Mouse (Mus musculus) heart, embryonic 13.5 days (tissue): ENCODE measurements around the gene Asb16. TPM values are rescaled to one million over a fixed set of nuclear protein-coding genes. Genes with fewer than 3 reads are reported as not detected.

Experiments used
- ATAC-seq: fragments of 200-750 bp; cut with Nextera tagmentation; 2 replicates; pipeline ENCODE4 v1.8.0; 2017; ENCODE audit warnings: moderate TSS enrichment; ENCODE audit not compliant: insufficient number of reproducible peaks, low FRiP score, low TSS enrichment; ENCODE audit errors: extremely low read depth
- H3K27ac ChIP-seq: fragments of 300-500 bp; sonication (generic); replicated peaks from 2 replicates; pipeline ENCODE4 v1.5.1; 2015; ENCODE audit warnings: moderate library complexity, mild to moderate bottlenecking, inconsistent platforms
- H3K27me3 ChIP-seq: fragments of 300-500 bp; sonication (generic); replicated peaks from 2 replicates; pipeline ENCODE4 v1.6.1; 2015; ENCODE audit warnings: mild to moderate bottlenecking, inconsistent platforms
- H3K36me3 ChIP-seq: fragments of 300-500 bp; sonication (generic); 2 replicates; pipeline ENCODE4 v1.6.1; 2015; ENCODE audit warnings: mild to moderate bottlenecking, inconsistent platforms
- H3K4me1 ChIP-seq: fragments of 300-500 bp; sonication (generic); 2 replicates; pipeline ENCODE4 v1.6.1; 2015; ENCODE audit warnings: inconsistent platforms
- H3K4me2 ChIP-seq: fragments of 300-500 bp; sonication (generic); 2 replicates; pipeline ENCODE4 v1.6.1; 2015; ENCODE audit warnings: inconsistent platforms, mild to moderate bottlenecking, moderate library complexity
- H3K4me3 ChIP-seq: fragments of 300-500 bp; sonication (generic); 2 replicates; pipeline ENCODE4 v1.5.1; 2015; ENCODE audit warnings: moderate library complexity, mild to moderate bottlenecking, inconsistent platforms
- H3K9ac ChIP-seq: fragments of 300-500 bp; sonication (generic); 2 replicates; pipeline ENCODE4 v1.6.1; 2015; ENCODE audit warnings: inconsistent platforms, mild to moderate bottlenecking, moderate library complexity
- H3K9me3 ChIP-seq: fragments of 300-500 bp; sonication (generic); 2 replicates; pipeline ENCODE4 v1.6.1; 2016; ENCODE audit warnings: inconsistent platforms
- WGBS: fragments of 180-500 bp; shearing (Covaris S2); methylation state at CpG from one replicate; pipeline ENCODE4 v1.1.7; 2015; ENCODE audit warnings: mixed read lengths; 5-methylcytosine and 5-hydroxymethylcytosine counted together
- microRNA-seq: library from miRNA; unstranded; fragments of <30 nt; microRNA quantifications from one replicate; pipeline ENCODE4, GENCODE M21; 2016
- polyA plus RNA-seq: library from polyadenylated mRNA; unstranded; fragments of >200 nt; fragmentation: Nextera tagmentation; extraction: Ambion mirVana; gene quantifications from 2 replicates; pipeline ENCODE4 v1.2.1, GENCODE M21; 2015

Gene Asb16
- polyA plus RNA-seq, 1 experiment from 2014 or later, result 0.09 TPM

DNA sequence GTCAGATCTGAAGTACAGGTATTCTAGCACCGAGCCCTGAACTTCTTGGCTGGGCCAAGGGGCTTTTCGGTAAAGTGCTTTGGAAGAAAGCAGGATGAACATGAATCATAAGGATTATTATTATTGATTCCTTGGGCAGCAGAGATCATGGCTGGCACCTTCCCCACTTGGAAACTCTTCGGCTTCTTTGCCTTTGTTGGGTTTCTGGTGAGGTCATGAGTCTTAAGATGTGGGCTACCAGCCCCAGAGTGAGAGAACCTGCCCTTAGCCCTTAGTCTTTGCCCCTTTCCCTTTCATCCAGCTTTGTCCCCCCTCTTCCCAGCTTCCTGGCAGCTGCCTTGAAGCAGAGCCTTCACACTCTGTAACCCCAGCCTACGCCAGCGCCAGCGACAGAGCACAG is 53.4 kb downstream of the Asb16 start:
- WGBS, result 65% methylated on average over 6 of the region's 6 CpGs
- Histone ChIP-seq H3K9me3 (no peaks in the 10 kb centered on the region), H3K36me3 (no peaks in the 10 kb centered on the region), H3K4me3 (no peak overlapping the region), H3K27me3 (0 out of 2 replicates have a peak, but pooled peaks cover 8% of the 10 kb centered on the region), H3K4me2 (no peak overlapping the region), H3K27ac (no peak overlapping the region), H3K9ac (no peak overlapping the region), H3K4me1 (peaks cover 10% of the 10 kb centered on the region)
- no peak for ATAC-seq

- no peak overlapping the region for H3K27ac ChIP-seq
- 0 out of 2 replicates have a peak, but pooled peaks cover 8% of the 10 kb centered on the region for H3K27me3 ChIP-seq
- 72% methylated on average over 1 of the region's 1 CpGs for WGBS
- H3K4me1 ChIP-seq, result peaks cover 10% of the 10 kb centered on the region
- H3K9me3 ChIP-seq, result no peaks in the 10 kb centered on the region
- H3K4me3 ChIP-seq, result no peak overlapping the region
- no peaks in the 10 kb centered on the region for H3K36me3 ChIP-seq
- ATAC-seq, result no peak
- H3K9ac ChIP-seq, result no peak overlapping the region
- no peak overlapping the region for H3K4me2 ChIP-seq
Observed at GRCm38 (mm10) chr11:102323516-102323915, 55.0 kb downstream of the Asb16 start.

DNA sequence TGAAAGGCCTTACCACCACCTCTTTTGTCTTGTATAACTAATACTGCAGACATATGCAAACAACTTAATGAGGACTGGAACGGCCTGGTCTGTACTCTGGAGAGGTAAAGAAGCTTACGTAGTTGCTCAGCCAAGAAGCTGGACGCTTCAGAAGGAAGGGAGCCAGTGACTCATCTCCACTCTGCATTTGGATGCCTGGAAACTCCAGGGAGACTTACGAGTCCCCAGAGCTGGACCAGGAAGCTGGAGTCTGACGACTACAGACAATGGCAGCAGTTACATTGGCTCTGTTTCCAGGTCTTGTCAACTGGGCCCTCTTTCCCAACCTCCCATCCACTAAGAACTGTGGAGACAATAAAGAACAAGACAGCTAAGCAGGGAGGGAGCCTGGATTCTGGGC is 58.7 kb downstream of the Asb16 start:
- no peak for ATAC-seq
- Histone ChIP-seq H3K4me3 (no peak overlapping the region), H3K27ac (no peak overlapping the region), H3K9me3 (no peaks in the 10 kb centered on the region), H3K36me3 (no peaks in the 10 kb centered on the region), H3K9ac (no peak overlapping the region), H3K27me3 (0 out of 2 replicates have a peak, but pooled peaks cover 5% of the 10 kb centered on the region), H3K4me2 (no peak overlapping the region), H3K4me1 (no peaks in the 10 kb centered on the region)
- WGBS, result 56% methylated on average over 5 of the region's 5 CpGs

GRCm38 (mm10) chr11:102327839-102328238 is 59.3 kb downstream of the Asb16 start:
- Histone ChIP-seq H3K4me3 (no peak overlapping the region), H3K27me3 (0 out of 2 replicates have a peak, but pooled peaks cover 5% of the 10 kb centered on the region), H3K36me3 (no peaks in the 10 kb centered on the region), H3K27ac (no peak overlapping the region), H3K9me3 (no peaks in the 10 kb centered on the region), H3K4me2 (no peak overlapping the region), H3K9ac (no peak overlapping the region), H3K4me1 (no peaks in the 10 kb centered on the region)
- WGBS, result 64% methylated on average over 7 of the region's 7 CpGs
- ATAC-seq, result no peak

Small RNA genes lying within 50 kb of the gene (microRNA-seq; reads per million reads assigned to microRNA genes)
- gene Mir8101, result 1.8 reads per million

Other genes with a start within 250 kb of the Asb16 start
- 2.9 and 3.8 TPM in 2 replicates for gene Mpp3, start 240.3 kb upstream of the Asb16 start, polyA plus RNA-seq
- gene Cd300lg, start 227.2 kb upstream of the Asb16 start, polyA plus RNA-seq, result 2.7 and 2.9 TPM in 2 replicates
- gene Mpp2, start 180.2 kb upstream of the Asb16 start, polyA plus RNA-seq, result 10.6 and 11.0 TPM in 2 replicates
- not detected in 2 replicates for gene Ppy, start 167.4 kb upstream of the Asb16 start, polyA plus RNA-seq
- 1.2 TPM in 1 of 2 replicates, not detected in the other for gene Pyy, start 160.9 kb upstream of the Asb16 start, polyA plus RNA-seq
- 0.33 TPM in 1 of 2 replicates, not detected in the other for gene Nags, start 123.2 kb upstream of the Asb16 start, polyA plus RNA-seq
- gene Tmem101, start 112.3 kb upstream of the Asb16 start, polyA plus RNA-seq, result 32.4 and 38.4 TPM in 2 replicates
- 80.7 and 97.0 TPM in 2 replicates for gene Lsm12, start 83.4 kb upstream of the Asb16 start, polyA plus RNA-seq
- 25.6 and 29.3 TPM in 2 replicates for gene G6pc3, start 79.1 kb upstream of the Asb16 start, polyA plus RNA-seq
- 82.9 and 89.4 TPM in 2 replicates for gene Hdac5, start 38.6 kb upstream of the Asb16 start, polyA plus RNA-seq
- gene BC030867, start 19.9 kb upstream of the Asb16 start, polyA plus RNA-seq, result 12.3 and 13.5 TPM in 2 replicates
- 36.8 and 41.2 TPM in 2 replicates for gene Tmub2, start 16.2 kb downstream of the Asb16 start, polyA plus RNA-seq
- gene Atxn7l3, start 27.9 kb downstream of the Asb16 start, polyA plus RNA-seq, result 8.5 and 9.2 TPM in 2 replicates
- 51.1 and 53.1 TPM in 2 replicates for gene Ubtf, start 51.0 kb downstream of the Asb16 start, polyA plus RNA-seq
- 47.2 and 59.5 TPM in 2 replicates for gene Slc4a1, start 97.5 kb downstream of the Asb16 start, polyA plus RNA-seq
- gene Rundc3a, start 124.7 kb downstream of the Asb16 start, polyA plus RNA-seq, result 1.1 and 1.7 TPM in 2 replicates
- 287 and 294 TPM in 2 replicates for gene Slc25a39, start 139.2 kb downstream of the Asb16 start, polyA plus RNA-seq
- gene Grn, start 161.6 kb downstream of the Asb16 start, polyA plus RNA-seq, result 220 and 224 TPM in 2 replicates
- gene Fam171a2, start 178.9 kb downstream of the Asb16 start, polyA plus RNA-seq, result 2.8 and 2.9 TPM in 2 replicates
- gene Itga2b, start 201.4 kb downstream of the Asb16 start, polyA plus RNA-seq, result 10.5 and 11.3 TPM in 2 replicates